Mouse (Mus musculus) gastrocnemius, adult 18-20 months (tissue): Measurements from ENCODE around the gene Gm10273. TPM values are rescaled to one million over a fixed set of nuclear protein-coding genes. Genes with fewer than 3 reads are reported as not detected.
"Not testable (repeated sequence)": the region's sequence is repeated elsewhere in the genome, so short reads cannot be mapped to it uniquely, and the experiment has no call there.

Source experiments
- DNase-seq: peaks from one replicate; pipeline ENCODE4 v3.0.0; 2021; ENCODE audit warnings: low spot score
- long read RNA-seq, 2 experiments: library from polyadenylated mRNA; stranded (forward); transcript quantifications; one replicate each; pipeline ENCODE4 v2.0.0; 2021
- total RNA-seq, 2 experiments: library from RNA; stranded (reverse); gene quantifications; 2 replicates each; pipeline ENCODE4 v1.2.3; 2021

Gm10273 gene
- total RNA-seq, result 100 to 1,000 TPM; 113 to 128 TPM
- long read RNA-seq, experiment 1, transcript Gm10273-201 (1 exons, 1,126 nt), result major isoform, 8 of 8 reads
- long read RNA-seq, experiment 1, partial matches to known transcripts, result 0 of 8 reads
- long read RNA-seq, experiment 1, other reads (novel, unspliced or antisense), result 0 of 8 reads
- long read RNA-seq, experiment 2, transcript Gm10273-201 (1 exons, 1,126 nt), result major isoform, 5 of 5 reads
- long read RNA-seq, experiment 2, partial matches to known transcripts, result 0 of 5 reads
- long read RNA-seq, experiment 2, other reads (novel, unspliced or antisense), result 0 of 5 reads

GRCm38 (mm10) chr10:59395461-59395860 is at the start of gene Gm10273:
TSS of gene Gm10273 (plus strand) at chr10:59395632.
- not testable (repeated sequence) for DNase-seq

- DNase-seq, result no peak
Observed at GRCm38 (mm10) chr10:59346560-59346959, 48.9 kb upstream of the Gm10273 start.

- no peak for DNase-seq
Observed at GRCm38 (mm10) chr10:59348200-59348599, 47.2 kb upstream of the Gm10273 start.

GRCm38 (mm10) chr10:59349536-59349935 is 45.9 kb upstream of the Gm10273 start:
- DNase-seq, result no peak

- no peak for DNase-seq
Observed at GRCm38 (mm10) chr10:59353065-59353464, 42.4 kb upstream of the Gm10273 start.

GRCm38 (mm10) chr10:59354120-59354519 is 41.3 kb upstream of the Gm10273 start:
- no peak for DNase-seq

GRCm38 (mm10) chr10:59355020-59355419 is 40.4 kb upstream of the Gm10273 start:
- no peak for DNase-seq

GRCm38 (mm10) chr10:59358744-59359143 is 36.7 kb upstream of the Gm10273 start:
- DNase-seq, result no peak

GRCm38 (mm10) chr10:59363208-59363607 is 32.2 kb upstream of the Gm10273 start:
- DNase-seq, result no peak

- no peak for DNase-seq
Observed at GRCm38 (mm10) chr10:59364551-59364950, 30.9 kb upstream of the Gm10273 start.

GRCm38 (mm10) chr10:59365804-59366589 is 29.4 kb upstream of the Gm10273 start:
- DNase-seq, result no peak

- no peak for DNase-seq
Observed at GRCm38 (mm10) chr10:59366746-59367145, 28.7 kb upstream of the Gm10273 start.

- no peak for DNase-seq
Observed at GRCm38 (mm10) chr10:59367206-59367605, 28.2 kb upstream of the Gm10273 start.

GRCm38 (mm10) chr10:59368729-59369128 is 26.7 kb upstream of the Gm10273 start:
- no peak for DNase-seq

GRCm38 (mm10) chr10:59369426-59369825 is 26.0 kb upstream of the Gm10273 start:
- no peak for DNase-seq

- DNase-seq, result no peak
Observed at GRCm38 (mm10) chr10:59377906-59378305, 17.5 kb upstream of the Gm10273 start.

- no peak for DNase-seq
Observed at GRCm38 (mm10) chr10:59378728-59379127, 16.7 kb upstream of the Gm10273 start.

- no peak for DNase-seq
Observed at GRCm38 (mm10) chr10:59379927-59380326, 15.5 kb upstream of the Gm10273 start.

- DNase-seq, result no peak
Observed at GRCm38 (mm10) chr10:59380411-59380821, 15.0 kb upstream of the Gm10273 start.

- not testable (repeated sequence) for DNase-seq
Observed at GRCm38 (mm10) chr10:59381563-59381962, 13.9 kb upstream of the Gm10273 start.

GRCm38 (mm10) chr10:59386951-59387350 is 8.5 kb upstream of the Gm10273 start:
- DNase-seq, result no peak

GRCm38 (mm10) chr10:59389652-59390051 is 5.8 kb upstream of the Gm10273 start:
- no peak for DNase-seq

GRCm38 (mm10) chr10:59391907-59392306 is 3.5 kb upstream of the Gm10273 start:
- DNase-seq, result no peak
